Mouse (Mus musculus): ENCODE results near the gene Mogs.

GRCm38 (mm10) chr6:83077630-83078323 is 37.5 kb upstream of the Mogs start, which contains the start of gene Pcgf1:
- TF ChIP-seq CTCF (IDR thresholded peaks at IDR 0.05; ENCODE audit: control insufficient read depth, insufficient read depth, insufficient read length) (no peak), MYOG (IDR thresholded peaks at IDR 0.05; ENCODE audit: control insufficient read depth, extremely low read depth, insufficient read length) (no peak), USF1 (IDR thresholded peaks at IDR 0.05; ENCODE audit: low read depth) (no peak), MAX (IDR thresholded peaks at IDR 0.05) (no peak), MYOD1 (IDR thresholded peaks at IDR 0.05; ENCODE audit: control insufficient read depth, insufficient read length, low read depth) (no peak), CEBPB (IDR thresholded peaks at IDR 0.05; ENCODE audit: low read depth) (no peak), FOSL1 (IDR thresholded peaks at IDR 0.05; ENCODE audit: insufficient read depth, low read length, poor library complexity, severe bottlenecking) (no peak)
